Mouse (Mus musculus) CD8-positive naive resting alpha-beta T cell, adult 2 months (primary cell): Measurements from ENCODE around the gene Il20ra.

Source experiments
- DNase-seq, 2 experiments: peaks; one replicate each; pipeline ENCODE4 v3.0.0; 2022; ENCODE audit warnings: low read depth in 2 of 2, low spot score in 2 of 2

The Il20ra gene

DNA sequence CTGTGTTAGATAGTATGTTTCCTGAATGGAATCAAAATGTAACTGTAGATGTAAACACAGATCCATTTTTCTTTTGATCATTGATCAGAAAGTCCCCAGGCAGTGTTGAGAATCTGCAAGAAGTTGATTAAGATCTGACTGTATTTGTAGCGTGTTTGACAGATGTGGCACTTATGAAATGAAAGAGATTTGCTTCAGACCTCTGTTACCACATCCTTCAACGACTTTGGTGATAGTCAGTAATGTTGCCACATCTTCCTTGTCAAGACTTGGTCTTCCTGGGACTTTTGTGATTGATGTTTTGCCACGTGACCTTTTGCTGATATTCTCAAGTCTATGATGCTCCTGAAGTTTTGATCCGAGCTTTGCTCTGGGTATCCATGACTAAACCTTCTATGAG, 35.3 kb downstream of the Il20ra start:
- DNase-seq: peak in 1 of 2 experiments; percentile 28

DNA sequence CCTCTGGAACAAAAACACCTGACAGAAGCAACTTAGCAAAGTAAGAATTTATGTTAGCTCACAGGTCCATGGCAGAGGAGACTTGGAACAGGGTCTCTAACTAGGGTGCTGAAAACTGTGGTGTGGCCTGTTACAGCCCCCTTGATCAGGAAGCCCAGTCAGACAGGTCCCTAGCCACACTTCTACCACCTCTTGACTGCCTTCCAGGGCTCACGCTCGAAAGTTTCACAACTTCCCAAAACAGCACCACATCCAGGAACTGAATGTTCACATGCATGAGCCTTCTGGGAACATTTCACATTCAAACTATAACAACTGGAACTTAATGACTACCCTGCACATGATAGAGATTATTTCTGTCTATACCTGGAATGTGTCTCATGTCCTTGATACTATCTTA, 53.1 kb downstream of the Il20ra start:
- no peak for DNase-seq

DNA sequence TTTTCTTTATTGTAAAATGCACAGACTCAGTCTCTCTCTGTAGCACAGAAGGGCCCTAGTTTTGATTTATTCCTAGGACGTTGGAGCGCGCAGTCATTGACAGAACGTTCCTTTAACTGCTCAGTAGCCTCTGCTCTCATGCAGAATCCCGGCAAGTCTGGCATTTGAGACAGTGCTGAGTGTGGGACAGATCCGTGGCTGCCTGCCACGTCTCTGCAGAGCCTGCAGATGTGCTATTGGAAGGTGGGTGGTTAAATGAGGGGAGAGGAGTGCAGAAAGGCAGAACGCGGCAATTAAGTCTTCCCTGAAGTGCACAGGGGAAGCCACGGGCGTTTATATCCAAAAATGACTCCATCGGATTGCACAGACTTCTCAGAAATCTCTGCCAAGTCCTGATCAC, 66.7 kb downstream of the Il20ra start:
- no peak for DNase-seq

DNA sequence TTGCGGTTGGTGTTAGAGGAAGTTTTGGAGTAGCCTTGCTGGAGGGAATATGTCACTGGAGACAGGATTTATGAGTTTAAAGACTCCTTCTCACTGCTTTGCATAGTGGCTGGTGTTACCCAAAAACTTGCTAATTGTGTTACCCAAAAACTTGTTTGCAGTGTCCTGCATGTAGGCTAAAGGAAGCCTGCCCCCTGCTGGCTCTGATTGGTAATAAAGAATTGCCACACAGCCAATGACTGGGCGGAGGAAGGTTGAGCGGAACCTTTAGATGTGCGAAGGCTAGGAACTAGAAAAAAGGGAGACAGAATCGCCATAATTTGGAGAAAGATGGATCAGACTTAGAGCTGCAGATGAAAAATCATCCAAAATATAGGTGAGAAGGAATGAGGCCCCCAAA, 69.0 kb downstream of the Il20ra start:
- DNase-seq: peak; percentile 55 to 66

GRCm38 (mm10) chr10:19794996-19795395, 82.6 kb downstream of the Il20ra start:
- DNase-seq: no peak

GRCm38 (mm10) chr10:19802958-19803357, 90.6 kb downstream of the Il20ra start:
- DNase-seq: no peak

DNA sequence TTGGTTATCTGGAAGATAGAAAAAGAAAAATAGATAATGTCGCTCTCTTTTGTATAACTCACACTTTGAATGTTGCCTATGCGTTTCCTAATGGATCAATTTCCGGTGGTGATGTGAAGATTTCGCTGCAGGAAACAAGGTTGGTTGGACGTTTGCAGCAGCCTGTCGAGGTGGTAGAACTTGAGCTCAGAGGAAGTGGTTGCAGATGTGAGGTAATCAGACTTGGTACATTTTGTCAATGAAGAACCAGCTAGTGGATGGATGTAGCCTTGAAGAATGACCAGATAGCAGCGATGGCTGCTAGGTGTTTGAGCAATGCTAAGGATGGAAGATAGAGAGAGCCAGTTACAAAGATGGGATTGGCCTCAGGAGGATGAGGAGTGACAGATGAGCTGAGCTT, 92.4 kb downstream of the Il20ra start:
- no peak for DNase-seq
